ENCODE assay signal across 9 mouse cellular contexts in genomic region chr2:136050793-136051615, GRCm38 (mm10). TPM values are rescaled to one million over a fixed set of nuclear protein-coding genes. Genes with fewer than 3 reads are reported as not detected.
DNase-seq lines count a peak whose midpoint lies in the region; ATAC-seq lines count a peak whose summit lies in the region.
"Had no signal": no experiment of that assay in that cellular context is flagged by ENCODE, and none has a peak within 500 bp of the region (broad histone marks: within the 10 kb centered on the region; RNA-seq: fewer than 3 reads in every experiment).

No protein-coding gene starts in this region.

- 19% methylated on average over 27 of the region's 27 CpGs for WGBS in heart, embryonic 14.5 days
- 10% methylated on average over 27 of the region's 27 CpGs for WGBS in embryonic facial prominence, embryonic 13.5 days
- 15% methylated on average over 27 of the region's 27 CpGs for WGBS in stomach, embryonic 16.5 days

- no peak overlapping the region for H3K27ac ChIP-seq in heart, embryonic 14.5 days (replicated peaks in 1 of 2; ENCODE audit: control insufficient read depth in 1 of 2, insufficient read depth in 1 of 2, low read depth in 2 of 2, low read length in 2 of 2)
- H3K27ac ChIP-seq in embryonic facial prominence, embryonic 13.5 days, result no peak overlapping the region
- H3K27ac ChIP-seq in stomach, embryonic 16.5 days (ENCODE audit: low read length), result no peak overlapping the region

- H3K4me1 ChIP-seq in heart, embryonic 14.5 days (ENCODE audit: control insufficient read depth in 2 of 2, insufficient read depth in 2 of 2, low read length in 2 of 2), result peaks cover 3 to 5% of the 10 kb centered on the region in 2 experiments; a peak in 2 of 4 replicates
- H3K4me1 ChIP-seq in embryonic facial prominence, embryonic 13.5 days, result peaks cover 15% of the 10 kb centered on the region
- no peaks in the 10 kb centered on the region for H3K4me1 ChIP-seq in stomach, embryonic 16.5 days (ENCODE audit: control insufficient read depth, insufficient read depth, low read length)

- no peaks in the 10 kb centered on the region for H3K36me3 ChIP-seq in heart, embryonic 14.5 days (ENCODE audit: control insufficient read depth, insufficient read depth, low read length)
- no peaks in the 10 kb centered on the region for H3K36me3 ChIP-seq in embryonic facial prominence, embryonic 13.5 days
- H3K36me3 ChIP-seq in stomach, embryonic 16.5 days (ENCODE audit: control insufficient read depth, insufficient read depth, low read length), result no peaks in the 10 kb centered on the region

- peak overlapping the region in 1 of 2 experiments; percentile 14; a peak in 2 of 4 replicates for H3K4me3 ChIP-seq in heart, embryonic 14.5 days (ENCODE audit: control insufficient read depth in 1 of 2, insufficient read depth in 1 of 2, low read depth in 1 of 2, low read length in 2 of 2)
- peak overlapping the region; percentile 33 for H3K4me3 ChIP-seq in embryonic facial prominence, embryonic 13.5 days
- no peak overlapping the region; the same call in 1 of the 2 replicates for H3K4me3 ChIP-seq in stomach, embryonic 16.5 days (replicated peaks; ENCODE audit: low read length)

- no peak overlapping the region for H3K9ac ChIP-seq in heart, embryonic 14.5 days (ENCODE audit: low read length)
- no peak overlapping the region for H3K9ac ChIP-seq in embryonic facial prominence, embryonic 13.5 days
- H3K9ac ChIP-seq in stomach, embryonic 16.5 days (ENCODE audit: low read length), result no peak overlapping the region

- ATAC-seq in heart, embryonic 14.5 days (ENCODE audit: insufficient number of reproducible peaks, insufficient read depth, low FRiP score, low read depth), result no peak
- ATAC-seq in embryonic facial prominence, embryonic 13.5 days (ENCODE audit: insufficient number of reproducible peaks, insufficient read depth, low FRiP score, low TSS enrichment, low read depth), result no peak
- ATAC-seq in stomach, embryonic 16.5 days (ENCODE audit: insufficient read depth, low FRiP score), result no peak
- no peak for ATAC-seq in inflammation-experienced regulatory T-cells, adult 6 months

- no peaks in the 10 kb centered on the region for H3K9me3 ChIP-seq in heart, embryonic 14.5 days (ENCODE audit: control insufficient read depth, low read length)
- H3K9me3 ChIP-seq in embryonic facial prominence, embryonic 13.5 days, result no peaks in the 10 kb centered on the region
- no peaks in the 10 kb centered on the region for H3K9me3 ChIP-seq in stomach, embryonic 16.5 days (replicated peaks; ENCODE audit: control insufficient read depth, low read length)

- H3K27me3 ChIP-seq in heart, embryonic 14.5 days (ENCODE audit: control insufficient read depth, insufficient read depth, low read length), result peaks cover 16% of the 10 kb centered on the region
- peaks cover 13% of the 10 kb centered on the region for H3K27me3 ChIP-seq in embryonic facial prominence, embryonic 13.5 days
- 0 out of 2 replicates have a peak, but pooled peaks cover 10% of the 10 kb centered on the region for H3K27me3 ChIP-seq in stomach, embryonic 16.5 days (ENCODE audit: control insufficient read depth, insufficient read depth, low read length)

- H3K4me2 ChIP-seq in heart, embryonic 14.5 days (ENCODE audit: low read length), result peak overlapping the region; percentile 56
- peak overlapping the region; percentile 63 for H3K4me2 ChIP-seq in embryonic facial prominence, embryonic 13.5 days
- peak overlapping the region; percentile 31 for H3K4me2 ChIP-seq in stomach, embryonic 16.5 days (ENCODE audit: low read depth, low read length)

- no peak for DNase-seq in heart, adult 18-20 months
- DNase-seq in R1 (ENCODE audit: low read depth, low spot score), result peak; percentile 10
- peak; percentile 60 to 64 for DNase-seq in layer of hippocampus, postnatal 36 days
- DNase-seq in frontal cortex, postnatal 14 days (ENCODE audit: low spot score in 2 of 2), result no peak

RNA-seq across cellular contexts. Expression of gene Lamp5, which starts 1.0 kb away (rescaled TPM):
- not detected in 2 replicates for polyA plus RNA-seq in heart, embryonic 14.5 days (2014; fragmentation: Nextera tagmentation; extraction: Ambion mirVana)
- total RNA-seq in heart, adult 18-20 months (2021), result not detected
- polyA plus RNA-seq in embryonic facial prominence, embryonic 13.5 days (2015; fragmentation: Nextera tagmentation; extraction: Ambion mirVana), result 0.47 and 1.8 TPM in 2 replicates
- total RNA-seq in layer of hippocampus, postnatal 36 days (2021), result 10 to 100 TPM; 51.6 to 51.8 TPM
- polyA plus RNA-seq in stomach, embryonic 16.5 days (2015; fragmentation: Nextera tagmentation; extraction: Ambion mirVana), result 0.23 and 0.32 TPM in 2 replicates
- not detected for polyA plus RNA-seq in inflammation-experienced regulatory T-cells, adult 6 months (2017; shearing (Covaris generic))
- total RNA-seq: neutrophil, adult 5-6 weeks had no signal

Comparison
In these comparisons a context has a peak if more than half of its experiments do, and no peak if none do; other contexts are left out.
1. DNase-seq: peak in R1 (single experiment) and layer of hippocampus, postnatal 36 days (2 of 2); none in heart, adult 18-20 months (0 of 2) and frontal cortex, postnatal 14 days (0 of 2).
2. Peak in every context shown above with its lines, with median percentiles within 50 percentile points of each other: H3K4me2 ChIP-seq.